Mouse (Mus musculus): ENCODE measurements at regions not wholly inside any gene's neighbourhood (a gene's known extent, or its start where the extent isn't known, plus 50 kb on each side); places are given as distances from the start of the nearest gene placed in this dataset.
"Not testable (repeated sequence)": the region's sequence is repeated elsewhere in the genome, so short reads cannot be mapped to it uniquely, and the experiment has no call there.

DNA sequence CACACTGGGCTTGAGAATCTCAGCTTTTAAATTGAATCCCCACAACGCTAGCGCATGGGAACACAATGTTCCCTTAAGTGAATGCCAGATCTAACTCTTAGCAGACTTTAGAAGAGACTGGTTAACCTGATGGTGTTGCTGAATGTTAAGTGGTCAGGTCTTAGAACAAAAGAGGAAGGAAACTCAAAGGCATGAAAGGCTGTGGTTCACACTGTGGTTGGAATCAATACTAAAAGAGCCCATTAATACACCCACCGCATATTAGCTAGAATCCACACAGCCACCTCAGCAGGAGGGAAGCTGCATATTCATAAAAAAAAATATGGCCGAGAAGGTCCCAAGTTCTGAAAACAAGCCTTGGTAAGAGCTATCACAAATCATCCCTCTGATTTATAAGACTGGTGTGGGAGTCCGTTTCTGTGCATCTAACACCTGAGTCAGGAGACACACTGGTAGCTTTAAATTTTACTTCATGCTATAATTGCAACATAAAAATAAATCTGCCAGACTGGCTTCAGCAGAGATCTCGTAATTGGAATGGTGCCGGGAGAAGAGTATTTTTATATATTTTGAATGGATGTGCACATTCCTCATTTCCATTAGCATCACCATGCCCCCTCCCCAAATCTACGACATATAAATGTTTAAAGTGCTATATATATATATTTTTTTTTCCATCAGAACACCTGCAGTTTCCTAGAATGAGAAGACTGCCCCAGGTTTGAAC is 259.3 kb downstream of the Tpbg start:
- Histone ChIP-seq H3K27me3 (ENCODE audit: low read depth, poor library complexity, severe bottlenecking) (no peaks in the 10 kb centered on the region), H3K9me3 (replicated peaks) (no peaks in the 10 kb centered on the region), H3K27ac (replicated peaks) (no peak overlapping the region), H3K4me3 (no peak overlapping the region), H3K4me1 (no peaks in the 10 kb centered on the region), H3K36me3 (no peaks in the 10 kb centered on the region)
- WGBS = 91% methylated on average over 8 of the region's 8 CpGs
- no peak for DNase-seq (ENCODE audit: low spot score)

DNA sequence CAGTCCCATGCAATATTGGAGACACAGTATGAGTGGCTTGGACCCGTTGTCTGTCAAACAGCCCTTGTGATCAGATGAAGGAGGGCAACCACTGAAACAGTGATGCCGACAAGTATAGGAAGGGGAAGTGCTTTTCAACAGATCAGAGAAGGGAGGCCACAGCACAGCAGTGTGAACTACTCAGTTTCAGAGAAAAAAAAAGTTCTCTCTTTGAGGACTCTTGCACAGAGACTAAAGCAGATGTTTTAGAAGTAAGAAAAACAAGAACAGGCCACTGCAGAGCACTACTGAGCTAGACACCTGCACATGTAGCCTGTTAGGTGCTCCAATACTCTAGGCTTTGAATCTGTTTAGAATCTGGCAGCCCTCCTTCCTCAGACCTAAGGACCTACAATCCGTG is 261.4 kb downstream of the Tpbg start:
- H3K4me1 ChIP-seq = no peaks in the 10 kb centered on the region
- H3K36me3 ChIP-seq = no peaks in the 10 kb centered on the region
- no peak overlapping the region for H3K27ac ChIP-seq (replicated peaks)
- no peak overlapping the region for H3K4me3 ChIP-seq
- no peak for DNase-seq (ENCODE audit: low spot score)
- H3K27me3 ChIP-seq (ENCODE audit: low read depth, poor library complexity, severe bottlenecking) = no peaks in the 10 kb centered on the region
- no peaks in the 10 kb centered on the region for H3K9me3 ChIP-seq (replicated peaks)
- WGBS = 85% methylated on average over 3 of the region's 3 CpGs

DNA sequence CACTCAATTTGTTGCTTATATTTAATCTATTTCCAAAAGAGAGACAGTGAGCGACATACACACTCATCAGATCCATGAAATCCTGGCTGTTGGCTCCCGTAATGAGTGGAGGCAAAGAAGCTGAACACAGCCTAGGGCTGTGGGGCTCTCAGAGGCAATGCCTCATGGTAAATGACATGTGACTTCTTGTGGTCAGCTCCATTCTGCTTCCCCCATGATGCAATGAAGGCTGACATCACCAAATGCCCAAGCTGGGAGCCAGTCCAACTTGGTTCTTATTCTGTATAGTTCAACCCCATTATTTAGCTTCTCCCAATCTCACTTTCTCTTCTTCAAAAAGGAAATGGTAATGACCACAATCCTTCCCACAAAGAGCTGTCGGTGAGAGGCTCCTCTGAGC is 262.5 kb downstream of the Tpbg start:
- 85% methylated on average over 3 of the region's 3 CpGs for WGBS
- Histone ChIP-seq H3K27ac (replicated peaks) (no peak overlapping the region), H3K9me3 (replicated peaks) (no peaks in the 10 kb centered on the region), H3K4me1 (no peaks in the 10 kb centered on the region), H3K36me3 (no peaks in the 10 kb centered on the region), H3K27me3 (ENCODE audit: low read depth, poor library complexity, severe bottlenecking) (no peaks in the 10 kb centered on the region), H3K4me3 (no peak overlapping the region)
- DNase-seq (ENCODE audit: low spot score) = no peak

DNA sequence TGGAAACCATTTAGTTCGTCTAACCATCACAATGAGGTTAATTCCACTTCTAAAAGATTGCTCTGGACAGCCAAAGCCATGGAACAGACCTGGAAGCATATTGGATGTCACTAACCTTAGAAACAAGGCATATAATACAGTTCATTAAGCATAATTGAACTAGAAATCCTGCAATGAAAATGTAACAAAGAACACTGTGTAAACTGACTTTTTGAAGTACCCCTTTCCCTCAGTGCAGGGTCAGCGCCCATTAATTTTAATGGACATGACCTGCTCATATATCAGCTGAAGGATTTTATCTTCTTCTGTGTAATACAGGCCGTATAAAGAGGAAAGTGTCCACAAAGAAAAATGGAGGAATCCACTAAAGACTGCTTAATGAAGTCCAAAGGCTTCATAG is 263.7 kb downstream of the Tpbg start:
- Histone ChIP-seq H3K27ac (replicated peaks) (no peak overlapping the region), H3K27me3 (ENCODE audit: low read depth, poor library complexity, severe bottlenecking) (no peaks in the 10 kb centered on the region), H3K4me3 (no peak overlapping the region), H3K9me3 (replicated peaks) (no peaks in the 10 kb centered on the region), H3K4me1 (no peaks in the 10 kb centered on the region), H3K36me3 (no peaks in the 10 kb centered on the region)
- 81% methylated on average over 3 of the region's 3 CpGs for WGBS
- DNase-seq (ENCODE audit: low spot score) = no peak

DNA sequence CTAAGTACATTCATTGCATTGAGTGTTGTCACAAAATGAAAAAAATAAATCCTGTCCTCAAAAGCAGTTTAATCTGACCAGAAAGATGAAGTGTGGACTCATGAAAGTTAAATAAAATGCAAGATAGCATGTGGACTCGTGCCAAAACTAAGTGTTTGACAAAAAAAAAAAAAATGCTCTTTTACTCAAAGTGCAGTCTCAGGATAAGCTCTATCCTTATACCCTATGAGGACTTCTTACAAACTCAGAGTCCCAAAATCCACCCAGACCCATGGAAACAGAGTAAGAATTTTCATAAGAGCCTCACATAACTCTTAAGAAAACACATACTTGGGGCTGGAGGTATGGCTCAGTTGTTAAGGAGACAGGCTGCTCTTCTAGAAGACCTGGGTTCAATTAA is 267.7 kb downstream of the Tpbg start:
- WGBS = 73% methylated on average over 1 of the region's 1 CpGs
- Histone ChIP-seq H3K36me3 (no peaks in the 10 kb centered on the region), H3K9me3 (replicated peaks) (no peaks in the 10 kb centered on the region), H3K4me3 (no peak overlapping the region), H3K27me3 (ENCODE audit: low read depth, poor library complexity, severe bottlenecking) (no peaks in the 10 kb centered on the region), H3K4me1 (no peaks in the 10 kb centered on the region), H3K27ac (replicated peaks) (no peak overlapping the region)
- DNase-seq (ENCODE audit: low spot score) = no peak

DNA sequence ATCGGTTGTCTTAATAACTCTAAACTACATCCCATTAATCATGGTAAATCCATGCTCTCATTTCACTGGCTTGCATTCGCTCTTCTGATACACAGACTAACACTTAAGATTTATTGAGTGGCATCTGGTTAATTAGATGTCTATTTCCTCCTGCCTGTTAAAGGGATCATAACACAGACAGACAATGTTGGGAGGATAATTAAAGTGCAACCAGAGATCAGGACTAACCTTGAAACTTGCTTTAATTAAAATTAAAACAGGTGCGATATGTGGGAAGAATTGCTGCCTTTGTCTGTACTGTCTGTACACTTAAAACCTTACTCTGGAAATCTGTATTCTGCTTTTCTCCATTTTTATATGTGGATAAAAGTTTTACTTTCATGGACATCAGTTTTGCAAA is 277.2 kb downstream of the Tpbg start:
- Histone ChIP-seq H3K4me1 (no peaks in the 10 kb centered on the region), H3K9me3 (replicated peaks) (no peaks in the 10 kb centered on the region), H3K27ac (replicated peaks) (no peak overlapping the region), H3K4me3 (no peak overlapping the region), H3K27me3 (ENCODE audit: low read depth, poor library complexity, severe bottlenecking) (no peaks in the 10 kb centered on the region), H3K36me3 (no peaks in the 10 kb centered on the region)
- DNase-seq (ENCODE audit: low spot score) = no peak
- 92% methylated on average over 3 of the region's 3 CpGs for WGBS

DNA sequence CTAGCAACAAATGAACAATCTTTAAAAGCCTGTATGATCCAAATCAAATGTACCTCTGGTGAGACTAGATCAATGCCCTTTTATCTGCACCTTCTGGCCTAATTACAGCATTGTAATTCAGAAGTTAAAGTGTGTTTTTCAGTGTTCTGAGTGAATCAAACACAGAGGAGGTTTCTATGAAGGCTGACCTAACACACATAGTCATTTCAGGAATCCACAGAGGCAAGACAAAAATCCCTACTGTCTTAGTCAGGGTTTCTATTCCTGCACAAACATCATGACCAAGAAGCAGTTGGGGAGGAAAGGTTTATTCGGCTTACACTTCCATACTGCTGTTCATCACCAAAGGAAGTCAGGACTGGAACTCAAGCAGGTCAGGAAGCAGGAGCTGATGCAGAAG is 293.4 kb downstream of the Tpbg start:
- H3K36me3 ChIP-seq; H3K4me3 ChIP-seq; H3K27ac ChIP-seq (replicated peaks); H3K4me1 ChIP-seq; H3K9me3 ChIP-seq (replicated peaks); DNase-seq (ENCODE audit: low spot score); H3K27me3 ChIP-seq (ENCODE audit: low read depth, poor library complexity, severe bottlenecking): not testable (repeated sequence)
- whole genome bisulfite sequencing = 78% methylated on average over 1 of the region's 1 CpGs

DNA sequence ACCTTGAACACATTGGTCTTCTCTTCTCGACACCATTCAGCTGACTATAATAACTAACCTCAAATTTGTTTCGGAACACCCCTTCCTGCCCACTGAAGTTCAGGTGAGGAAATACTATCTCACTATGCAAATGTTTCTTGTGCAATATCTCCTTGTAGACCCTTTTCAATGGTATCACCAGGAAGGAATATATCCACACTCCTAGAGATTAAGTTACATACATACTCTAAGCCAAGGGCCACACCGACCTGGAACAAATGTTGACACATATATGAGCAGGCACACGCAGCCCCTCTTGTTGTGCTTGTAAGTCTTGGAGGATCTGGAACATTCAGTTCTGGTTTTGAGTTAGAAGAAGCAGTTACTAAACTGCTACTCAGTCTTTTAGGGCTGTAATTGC is 303.7 kb downstream of the Tpbg start:
- Histone ChIP-seq H3K36me3 (no peaks in the 10 kb centered on the region), H3K9me3 (replicated peaks) (no peaks in the 10 kb centered on the region), H3K4me1 (no peaks in the 10 kb centered on the region), H3K4me3 (no peak overlapping the region), H3K27ac (replicated peaks) (no peak overlapping the region), H3K27me3 (ENCODE audit: low read depth, poor library complexity, severe bottlenecking) (no peaks in the 10 kb centered on the region)
- WGBS = 95% methylated on average over 4 of the region's 4 CpGs
- DNase-seq (ENCODE audit: low spot score) = no peak

DNA sequence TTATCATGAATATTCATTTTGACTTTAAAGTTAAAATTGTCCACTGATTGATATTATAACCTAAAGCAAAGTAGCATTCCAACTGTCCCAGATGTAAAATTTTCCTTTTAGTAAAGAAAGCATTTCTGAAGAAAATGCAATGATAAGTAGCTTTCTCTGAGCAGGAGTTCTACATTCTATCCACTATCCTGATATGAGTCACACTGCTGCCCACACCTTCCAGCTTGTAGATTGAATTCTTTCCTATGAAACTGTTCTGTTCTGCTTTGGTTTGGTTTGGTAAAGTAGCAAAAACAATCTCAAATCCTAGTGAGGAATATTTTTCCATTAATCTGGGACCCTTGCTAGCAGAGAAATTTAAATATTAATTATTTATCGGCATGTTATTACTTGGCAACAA is 304.4 kb downstream of the Ube2cbp start:
- Histone ChIP-seq H3K4me1 (no peaks in the 10 kb centered on the region), H3K36me3 (no peaks in the 10 kb centered on the region), H3K4me3 (no peak overlapping the region), H3K27me3 (ENCODE audit: low read depth, poor library complexity, severe bottlenecking) (no peaks in the 10 kb centered on the region), H3K9me3 (replicated peaks) (no peaks in the 10 kb centered on the region), H3K27ac (replicated peaks) (no peak overlapping the region)
- DNase-seq (ENCODE audit: low spot score) = no peak
- 95% methylated on average over 1 of the region's 1 CpGs for WGBS

DNA sequence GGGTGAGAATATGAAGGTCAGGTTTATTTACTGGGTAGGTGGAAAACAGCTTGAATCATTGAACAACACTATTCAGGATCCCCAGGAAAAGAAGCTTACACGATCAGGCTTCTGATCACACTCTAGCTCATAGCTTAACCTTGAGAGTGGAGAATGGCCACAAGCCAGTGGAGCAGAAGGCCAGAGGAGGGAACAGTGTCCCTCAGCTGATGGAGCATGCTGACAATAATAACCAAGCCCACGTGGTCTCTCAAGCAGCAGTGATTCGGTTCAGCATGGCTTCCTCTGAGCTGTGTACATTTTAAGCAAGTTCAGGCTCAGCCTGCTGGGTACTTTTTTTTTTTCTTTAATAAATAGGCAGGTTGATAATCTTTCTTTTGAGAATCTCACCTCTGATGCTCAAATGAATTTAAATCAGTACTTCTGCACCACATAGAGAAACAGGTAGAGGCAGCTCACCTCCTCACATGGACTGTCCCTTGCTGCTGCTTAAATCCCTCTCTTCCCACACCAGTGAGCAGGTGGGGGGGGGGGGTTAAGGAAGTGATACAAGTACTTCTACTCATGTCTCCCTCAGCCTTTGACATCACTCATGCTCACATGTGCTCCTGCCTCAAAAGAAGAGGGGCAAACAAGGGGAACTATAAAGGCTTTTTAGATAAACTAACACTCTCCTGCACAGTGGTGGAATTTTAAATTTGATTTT is 298.2 kb downstream of the Ube2cbp start:
- H3K4me1 ChIP-seq = peaks cover 17% of the 10 kb centered on the region
- WGBS = 75% methylated on average over 3 of the region's 3 CpGs
- no peaks in the 10 kb centered on the region for H3K9me3 ChIP-seq (replicated peaks)
- H3K4me3 ChIP-seq = no peak overlapping the region
- no peaks in the 10 kb centered on the region for H3K36me3 ChIP-seq
- DNase-seq (ENCODE audit: low spot score) = no peak
- H3K27ac ChIP-seq (replicated peaks) = no peak overlapping the region
- no peaks in the 10 kb centered on the region for H3K27me3 ChIP-seq (ENCODE audit: low read depth, poor library complexity, severe bottlenecking)

DNA sequence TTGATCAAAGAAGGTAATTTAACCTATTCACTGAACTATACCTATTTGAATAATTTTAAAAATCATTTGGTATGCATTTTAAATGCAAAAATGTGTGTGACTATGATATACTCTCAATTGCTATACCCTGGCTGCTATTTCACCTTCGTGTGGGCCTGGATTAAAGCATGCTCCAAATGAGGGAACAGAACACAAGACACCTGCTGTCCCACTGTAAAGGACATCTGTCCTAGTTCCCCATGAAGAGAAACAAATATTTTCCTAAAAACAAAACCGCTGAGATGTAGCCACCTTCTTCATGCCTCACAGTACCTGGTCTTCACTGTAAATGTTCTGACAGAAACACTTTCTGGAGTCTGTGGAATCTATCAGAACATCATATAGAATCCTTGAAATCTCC is 294.0 kb downstream of the Ube2cbp start:
- H3K27me3 ChIP-seq (ENCODE audit: low read depth, poor library complexity, severe bottlenecking) = no peaks in the 10 kb centered on the region
- no peaks in the 10 kb centered on the region for H3K36me3 ChIP-seq
- 84% methylated on average over 2 of the region's 2 CpGs for WGBS

DNA sequence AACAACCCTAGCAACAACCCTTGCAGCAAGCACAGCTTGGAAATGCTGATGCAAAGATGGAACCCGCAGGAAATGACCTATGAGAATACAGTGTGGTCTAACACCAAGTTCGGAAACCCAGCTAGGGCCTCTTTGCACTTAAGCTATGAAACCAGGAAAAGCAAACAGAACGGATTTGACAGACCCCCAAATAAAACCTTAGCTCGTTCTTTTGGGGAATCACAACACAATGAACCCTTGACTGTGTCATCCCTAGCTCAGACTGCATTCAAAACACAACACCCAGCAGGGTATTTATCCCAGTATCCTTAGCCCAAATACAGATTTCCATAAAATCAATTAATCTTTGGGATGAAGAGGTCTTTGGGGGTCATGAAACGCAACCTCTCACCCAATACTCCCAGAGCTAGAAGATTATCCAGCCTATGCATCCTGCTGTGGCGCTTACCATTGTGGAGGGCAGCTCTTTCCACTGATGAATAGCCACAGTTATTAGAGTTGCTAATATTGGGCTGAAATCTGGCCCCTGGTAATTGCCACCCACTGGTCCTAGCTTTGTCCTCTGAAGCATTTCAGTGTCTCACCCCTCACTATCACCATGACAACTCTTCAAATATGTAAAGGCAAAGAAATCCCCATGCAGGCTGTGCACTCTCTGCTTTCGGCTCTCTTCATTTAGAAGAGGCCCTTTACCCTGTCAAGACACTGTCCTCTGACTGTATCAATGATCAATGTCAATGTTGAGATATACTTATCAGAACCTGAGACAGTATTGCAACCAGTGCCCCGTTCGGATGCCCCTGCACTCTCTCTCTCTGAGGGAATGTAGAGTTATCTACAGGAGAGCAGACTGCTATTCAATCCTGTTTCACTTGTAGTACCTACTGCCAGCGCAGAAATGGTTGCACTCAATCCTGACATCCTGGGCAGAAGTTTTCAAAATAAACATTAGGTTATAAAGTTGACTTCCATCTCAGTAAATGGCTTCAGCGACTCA is 277.7 kb downstream of the Ube2cbp start:
- Histone ChIP-seq H3K4me1 (peaks cover 60% of the 10 kb centered on the region), H3K27ac (replicated peaks) (peak overlapping the region; percentile 81), H3K4me3 (peak overlapping the region; percentile 26), H3K9me3 (replicated peaks) (no peaks in the 10 kb centered on the region), H3K27me3 (ENCODE audit: low read depth, poor library complexity, severe bottlenecking) (no peaks in the 10 kb centered on the region), H3K36me3 (no peaks in the 10 kb centered on the region)
- peak; percentile 80 for DNase-seq (ENCODE audit: low spot score)
- 21% methylated on average over 11 of the region's 11 CpGs for WGBS

More for the DNA sequence above, 294.0 kb downstream of the Ube2cbp start:
- Histone ChIP-seq H3K9me3 (replicated peaks) (no peaks in the 10 kb centered on the region), H3K27ac (replicated peaks) (no peak overlapping the region), H3K4me3 (no peak overlapping the region), H3K4me1 (peaks cover 17% of the 10 kb centered on the region)
- no peak for DNase-seq (ENCODE audit: low spot score)

Data from midbrain, embryonic 10.5 days (tissue).